Mouse (Mus musculus) lung, embryonic 15.5 days (tissue): ENCODE measurements around the gene Rims4. TPM values are rescaled to one million over a fixed set of nuclear protein-coding genes. Genes with fewer than 3 reads are reported as not detected.

Experiments used
- ATAC-seq: fragments of 200-750 bp; cut with Nextera tagmentation; 2 replicates; pipeline ENCODE4 v1.8.0; 2017; ENCODE audit warnings: moderate number of reproducible peaks, borderline replicate concordance; ENCODE audit not compliant: low FRiP score, low TSS enrichment; ENCODE audit errors: extremely low read depth
- H3K27ac ChIP-seq: fragments of 300-500 bp; sonication (generic); 2 replicates; pipeline ENCODE4 v1.5.1; 2015; ENCODE audit warnings: moderate library complexity, mild to moderate bottlenecking, inconsistent platforms
- H3K27me3 ChIP-seq: fragments of 300-500 bp; sonication (generic); 2 replicates; pipeline ENCODE4 v1.6.1; 2015; ENCODE audit warnings: inconsistent platforms
- H3K36me3 ChIP-seq: fragments of 300-500 bp; sonication (generic); 2 replicates; pipeline ENCODE4 v1.6.1; 2015; ENCODE audit warnings: inconsistent platforms
- H3K4me1 ChIP-seq: fragments of 300-500 bp; sonication (generic); 2 replicates; pipeline ENCODE4 v1.6.1; 2015; ENCODE audit warnings: inconsistent platforms
- H3K4me2 ChIP-seq: fragments of 300-500 bp; sonication (generic); 2 replicates; pipeline ENCODE4 v1.6.1; 2015; ENCODE audit warnings: inconsistent platforms, mild to moderate bottlenecking, moderate library complexity
- H3K4me3 ChIP-seq: fragments of 300-500 bp; sonication (generic); 2 replicates; pipeline ENCODE4 v1.5.1; 2015; ENCODE audit warnings: mild to moderate bottlenecking, inconsistent platforms
- H3K9ac ChIP-seq: fragments of 300-500 bp; sonication (generic); 2 replicates; pipeline ENCODE4 v1.6.1; 2015; ENCODE audit warnings: inconsistent platforms
- H3K9me3 ChIP-seq: fragments of 300-500 bp; sonication (generic); 2 replicates; pipeline ENCODE4 v1.6.1; 2016; ENCODE audit warnings: inconsistent platforms
- WGBS: fragments of 180-500 bp; shearing (Covaris S2); methylation state at CpG from one replicate; pipeline ENCODE4 v1.1.7; 2015; 5-methylcytosine and 5-hydroxymethylcytosine counted together
- polyA plus RNA-seq: library from polyadenylated mRNA; unstranded; fragments of >200 nt; fragmentation: Nextera tagmentation; extraction: Ambion mirVana; gene quantifications from 2 replicates; pipeline ENCODE4 v1.2.1, GENCODE M21; 2015

Gene Rims4
- polyA plus RNA-seq, 1 experiment from 2014 or later, result 0.19 TPM

GRCm38 (mm10) chr2:163813077-163813476, 105.4 kb downstream of the Rims4 start:
- H3K27ac ChIP-seq, result no peak overlapping the region
- H3K4me1 ChIP-seq, result 0 out of 2 replicates have a peak, but pooled peaks cover 6% of the 10 kb centered on the region
- WGBS, result 56% methylated on average over 5 of the region's 5 CpGs
- no peaks in the 10 kb centered on the region for H3K9me3 ChIP-seq
- H3K4me3 ChIP-seq, result no peak overlapping the region
- no peaks in the 10 kb centered on the region for H3K36me3 ChIP-seq
- H3K9ac ChIP-seq, result no peak overlapping the region
- no peaks in the 10 kb centered on the region for H3K27me3 ChIP-seq
- no peak for ATAC-seq
- no peak overlapping the region for H3K4me2 ChIP-seq

Other genes starting within 250 kb of the Rims4 start
- gene Ada, start 168.4 kb downstream of the Rims4 start, polyA plus RNA-seq, result 9.4 and 11.4 TPM in 2 replicates
- gene Ccn5, start 97.8 kb downstream of the Rims4 start, polyA plus RNA-seq, result 1.8 and 1.9 TPM in 2 replicates
- gene Kcnk15, start 65.0 kb downstream of the Rims4 start, polyA plus RNA-seq, result not detected in 2 replicates
- 329 and 333 TPM in 2 replicates for gene Ywhab, start 76.3 kb upstream of the Rims4 start, polyA plus RNA-seq
- 1.2 TPM in 2 replicates for gene Pabpc1l, start 106.8 kb upstream of the Rims4 start, polyA plus RNA-seq
- gene Stk4, start 151.6 kb upstream of the Rims4 start, polyA plus RNA-seq, result 20.3 and 23.2 TPM in 2 replicates
- gene Tomm34, start 152.5 kb upstream of the Rims4 start, polyA plus RNA-seq, result 52.3 and 53.0 TPM in 2 replicates